Mouse (Mus musculus) lung, embryonic 14.5 days (tissue): ENCODE results near the gene Lrrc7. TPM values are rescaled to one million over a fixed set of nuclear protein-coding genes. Genes with fewer than 3 reads are reported as not detected.

ENCODE experiments used
- ATAC-seq: fragments of 200-750 bp; cut with Nextera tagmentation; 2 replicates; pipeline ENCODE4 v1.8.0; 2017; ENCODE audit warnings: mild to moderate bottlenecking, moderate TSS enrichment, moderate library complexity; ENCODE audit not compliant: insufficient read depth
- DNase-seq: peaks from one replicate; pipeline ENCODE4 v3.0.0-alpha.2; 2015
- H3K27ac ChIP-seq: fragments of 300-500 bp; sonication (generic); 2 replicates; pipeline ENCODE4 v1.5.1; 2014; ENCODE audit warnings: low read depth, mild to moderate bottlenecking, moderate library complexity
- H3K27me3 ChIP-seq: fragments of 300-500 bp; sonication (generic); 2 replicates; pipeline ENCODE4 v1.6.1; 2014; ENCODE audit warnings: low read length, control low read depth; ENCODE audit not compliant: insufficient read depth
- H3K36me3 ChIP-seq: fragments of 300-500 bp; sonication (generic); 2 replicates; pipeline ENCODE4 v1.6.1; 2014; ENCODE audit warnings: control low read depth; ENCODE audit not compliant: insufficient read depth
- H3K4me1 ChIP-seq: fragments of 300-500 bp; sonication (generic); 2 replicates; pipeline ENCODE4 v1.6.1; 2014; ENCODE audit warnings: antibody characterized with exemption, control low read depth; ENCODE audit not compliant: insufficient read depth
- H3K4me2 ChIP-seq: fragments of 300-500 bp; sonication (generic); 2 replicates; pipeline ENCODE4 v1.6.1; 2014; ENCODE audit warnings: mild to moderate bottlenecking
- H3K4me3 ChIP-seq: fragments of 300-500 bp; sonication (generic); 2 replicates; pipeline ENCODE4 v1.5.1; 2014; ENCODE audit warnings: low read depth, low read length
- H3K9ac ChIP-seq: fragments of 300-500 bp; sonication (generic); 2 replicates; pipeline ENCODE4 v1.6.1; 2014
- H3K9me3 ChIP-seq: fragments of 300-500 bp; sonication (generic); 2 replicates; pipeline ENCODE4 v1.6.1; 2016; ENCODE audit warnings: low read depth, low read length, control low read depth
- CTCF ChIP-seq: IDR thresholded peaks from 2 replicates; pipeline ENCODE4 v1.5.1; 2016; ENCODE audit warnings: antibody characterized with exemption, low read depth
- WGBS: fragments of 180-500 bp; shearing (Covaris S2); extraction: QIAGEN DNeasy Blood & Tissue Kit; methylation state at CpG from one replicate; pipeline ENCODE4 v1.1.7; 2014; 5-methylcytosine and 5-hydroxymethylcytosine counted together
- polyA plus RNA-seq: library from polyadenylated mRNA; unstranded; fragments of >200 nt; fragmentation: Nextera tagmentation; extraction: Ambion mirVana; gene quantifications from 2 replicates; pipeline ENCODE4 v1.2.1, GENCODE M21; 2014

Lrrc7 gene
- polyA plus RNA-seq = 0.43 and 0.77 TPM in 2 replicates

GRCm38 (mm10) chr3:158561987-158562360 is at the start of gene Lrrc7:
Gene Lrrc7 (minus strand): TSS chr3:158562221.
- under 1% methylated on average over 28 of the region's 28 CpGs for WGBS
- Histone ChIP-seq H3K4me3 (peak within 1 kb of the TSS; percentile 50), H3K4me2 (peak within 1 kb of the TSS; percentile 90), H3K9me3 (no peaks in the 10 kb centered on the region), H3K4me1 (no peaks in the 10 kb centered on the region), H3K36me3 (no peaks in the 10 kb centered on the region), H3K27ac (no peak within 1 kb of the TSS), H3K27me3 (peaks cover 35% of the 10 kb centered on the region), H3K9ac (peak within 1 kb of the TSS; percentile 41)
- TF ChIP-seq CTCF = peak; percentile 52
- peak; percentile 90 for ATAC-seq
- peak; percentile 70 for DNase-seq

- Histone ChIP-seq H3K27me3 (no peaks in the 10 kb centered on the region), H3K36me3 (no peaks in the 10 kb centered on the region), H3K4me2 (no peak overlapping the region), H3K4me3 (no peak overlapping the region), H3K9me3 (no peaks in the 10 kb centered on the region), H3K27ac (no peak overlapping the region), H3K4me1 (no peaks in the 10 kb centered on the region), H3K9ac (no peak overlapping the region)
- no peak for TF ChIP-seq CTCF
- no peak for DNase-seq
- no peak for ATAC-seq
- 41% methylated on average over 1 of the region's 1 CpGs for WGBS
Measured at GRCm38 (mm10) chr3:158607065-158607464, 45.0 kb upstream of the Lrrc7 start.

- Histone ChIP-seq H3K9ac (no peak overlapping the region), H3K27me3 (no peaks in the 10 kb centered on the region), H3K9me3 (no peaks in the 10 kb centered on the region), H3K4me3 (no peak overlapping the region), H3K4me2 (no peak overlapping the region), H3K4me1 (no peaks in the 10 kb centered on the region), H3K27ac (no peak overlapping the region), H3K36me3 (no peaks in the 10 kb centered on the region)
- no peak for TF ChIP-seq CTCF
- no peak for DNase-seq
- no peak for ATAC-seq
Measured at GRCm38 (mm10) chr3:158605274-158605673, 43.3 kb upstream of the Lrrc7 start.

- Histone ChIP-seq H3K27ac (no peak overlapping the region), H3K4me2 (peak overlapping the region; percentile 90), H3K36me3 (no peaks in the 10 kb centered on the region), H3K9me3 (no peaks in the 10 kb centered on the region), H3K9ac (peak overlapping the region; percentile 41), H3K27me3 (peaks cover 35% of the 10 kb centered on the region), H3K4me3 (peak overlapping the region; percentile 50), H3K4me1 (no peaks in the 10 kb centered on the region)
- under 1% methylated on average over 51 of the region's 55 CpGs for WGBS
- DNase-seq (peak; percentile 32), ATAC-seq (peak; percentile 78)
- no peak for TF ChIP-seq CTCF
Measured at GRCm38 (mm10) chr3:158561256-158561986, 600 bp downstream of the Lrrc7 start.

GRCm38 (mm10) chr3:158560891-158561255 is 1.1 kb downstream of the Lrrc7 start:
- H3K27me3 ChIP-seq = peaks cover 35% of the 10 kb centered on the region
- H3K27ac ChIP-seq = no peak overlapping the region
- H3K4me3 ChIP-seq = peak overlapping the region; percentile 50
- peak; percentile 13 for DNase-seq
- H3K9me3 ChIP-seq = no peaks in the 10 kb centered on the region
- peak; percentile 14; the same call in 1 of the 2 replicates for ATAC-seq
- WGBS = under 1% methylated on average over 16 of the region's 16 CpGs
- H3K4me2 ChIP-seq = peak overlapping the region; percentile 90
- no peak for TF ChIP-seq CTCF
- H3K36me3 ChIP-seq = no peaks in the 10 kb centered on the region
- H3K4me1 ChIP-seq = no peaks in the 10 kb centered on the region
- H3K9ac ChIP-seq = peak overlapping the region; percentile 41

GRCm38 (mm10) chr3:158559691-158560650 is 2.0 kb downstream of the Lrrc7 start:
- H3K27me3 ChIP-seq = peaks cover 35% of the 10 kb centered on the region
- no peaks in the 10 kb centered on the region for H3K9me3 ChIP-seq
- ATAC-seq (no peak), DNase-seq (peak; percentile 19)
- TF ChIP-seq CTCF = no peak
- H3K9ac ChIP-seq = no peak overlapping the region
- peak overlapping the region; percentile 90 for H3K4me2 ChIP-seq
- no peaks in the 10 kb centered on the region for H3K36me3 ChIP-seq
- H3K4me1 ChIP-seq = no peaks in the 10 kb centered on the region
- 4% methylated on average over 18 of the region's 18 CpGs for WGBS
- H3K27ac ChIP-seq = no peak overlapping the region
- H3K4me3 ChIP-seq = peak overlapping the region; percentile 50; the same call in 1 of the 2 replicates

- WGBS = 10% methylated on average over 5 of the region's 5 CpGs
- peak overlapping the region; percentile 90 for H3K4me2 ChIP-seq
- no peak for ATAC-seq
- no peak overlapping the region for H3K9ac ChIP-seq
- no peak for DNase-seq
- no peaks in the 10 kb centered on the region for H3K36me3 ChIP-seq
- H3K27ac ChIP-seq = no peak overlapping the region
- peak overlapping the region; percentile 18; the same call in 1 of the 2 replicates for H3K4me3 ChIP-seq
- H3K4me1 ChIP-seq = no peaks in the 10 kb centered on the region
- no peak for TF ChIP-seq CTCF
- H3K27me3 ChIP-seq = peaks cover 35% of the 10 kb centered on the region
- no peaks in the 10 kb centered on the region for H3K9me3 ChIP-seq
Measured at GRCm38 (mm10) chr3:158559131-158559658, 2.8 kb downstream of the Lrrc7 start.
